Mouse (Mus musculus) G1E (cell line): ENCODE measurements at regions not wholly inside any gene's neighbourhood (a gene's known extent, or its start where the extent isn't known, plus 50 kb on each side); places are given as distances from the start of the nearest gene placed in this dataset.

ENCODE experiments used
- CTCF ChIP-seq: IDR thresholded peaks from 2 replicates; pipeline ENCODE4 v1.5.1; 2012; ENCODE audit warnings: low read depth, low read length, inconsistent platforms, mixed read lengths
- GATA1 ChIP-seq: IDR thresholded peaks from 2 replicates; pipeline ENCODE4 v1.6.1; 2012; ENCODE audit warnings: borderline replicate concordance, low read length, inconsistent platforms, mixed read lengths
- GATA2 ChIP-seq: IDR thresholded peaks from 2 replicates; pipeline ENCODE4 v1.6.1; 2012; ENCODE audit warnings: low read depth, low read length, inconsistent platforms, borderline replicate concordance
- POLR2AphosphoS5 ChIP-seq: IDR thresholded peaks from 2 replicates; pipeline ENCODE4 v1.6.1; 2012; ENCODE audit warnings: low read depth, low read length, inconsistent platforms; ENCODE audit not compliant: insufficient replicate concordance
- TAL1 ChIP-seq: conservative IDR thresholded peaks from 2 replicates; pipeline ENCODE4 v1.6.1; 2012; ENCODE audit warnings: low read depth, low read length, inconsistent platforms, mixed read lengths

DNA sequence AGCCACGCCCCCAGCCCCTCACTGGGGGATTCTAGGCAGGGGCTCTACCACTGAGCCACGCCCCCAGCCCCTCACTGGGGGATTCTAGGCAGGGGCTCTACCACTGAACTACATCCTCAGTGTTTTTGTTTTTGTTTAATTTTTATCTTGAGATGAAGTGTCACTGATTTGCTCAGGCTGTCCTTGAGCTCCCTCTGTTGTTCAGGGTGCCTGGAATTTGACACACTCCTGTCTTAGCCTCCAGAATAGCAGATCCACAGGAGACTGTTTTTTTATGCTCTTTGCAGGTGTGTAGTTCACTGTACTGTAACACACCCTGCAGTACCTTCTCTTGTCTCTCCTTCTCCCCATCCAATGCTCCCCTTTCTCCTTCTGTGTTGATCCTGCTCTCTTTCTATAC, 76.6 kb upstream of the Card11 start:
- TF ChIP-seq CTCF (no peak), GATA1 (no peak), TAL1 (no peak), GATA2 (no peak), POLR2AphosphoS5 (no peak)
